Mouse (Mus musculus): ENCODE measurements around the gene Dek. TPM values are rescaled to one million over a fixed set of nuclear protein-coding genes. Genes with fewer than 3 reads are reported as not detected.

The Dek gene
- polyA plus RNA-seq, 1 experiment from 2014 or later = 100.0 TPM

DNA sequence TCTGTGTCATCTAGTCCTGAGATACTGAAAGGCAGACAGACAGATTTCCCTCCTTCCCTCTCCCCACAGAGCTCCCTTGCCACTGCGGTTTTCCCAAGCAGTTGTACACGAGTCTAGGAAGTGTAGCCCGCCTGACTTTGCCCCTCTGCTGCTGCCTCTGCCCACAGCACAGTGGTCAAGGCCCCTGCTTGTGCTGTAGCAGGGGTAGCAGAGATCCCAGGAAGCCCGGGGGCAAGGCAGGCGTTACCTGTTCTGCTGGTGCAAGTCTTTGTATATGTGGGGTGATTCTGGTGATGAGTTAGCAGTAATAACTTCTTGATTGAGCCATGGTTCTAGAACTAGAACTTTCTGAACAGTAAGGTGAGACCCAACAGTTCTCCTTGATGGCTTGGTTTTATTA is 29.8 kb downstream of the Dek start:
- Histone ChIP-seq H3K4me3 (ENCODE audit: low read depth, low read length) (no peak overlapping the region), H3K36me3 (ENCODE audit: control insufficient read depth, insufficient read depth, low read length) (peaks cover 41% of the 10 kb centered on the region), H3K9me3 (ENCODE audit: control insufficient read depth, low read length) (no peaks in the 10 kb centered on the region), H3K27ac (ENCODE audit: low read depth, low read length) (no peak overlapping the region), H3K9ac (replicated peaks; ENCODE audit: low read depth, low read length) (no peak overlapping the region), H3K4me2 (ENCODE audit: low read depth, low read length) (no peak overlapping the region), H3K4me1 (ENCODE audit: control insufficient read depth, insufficient read depth, low read length) (no peaks in the 10 kb centered on the region), H3K27me3 (ENCODE audit: control insufficient read depth, insufficient read depth, low read length) (no peaks in the 10 kb centered on the region)
- 88% methylated on average over 5 of the region's 5 CpGs for WGBS
- ATAC-seq (ENCODE audit: low read depth) = no peak

DNA sequence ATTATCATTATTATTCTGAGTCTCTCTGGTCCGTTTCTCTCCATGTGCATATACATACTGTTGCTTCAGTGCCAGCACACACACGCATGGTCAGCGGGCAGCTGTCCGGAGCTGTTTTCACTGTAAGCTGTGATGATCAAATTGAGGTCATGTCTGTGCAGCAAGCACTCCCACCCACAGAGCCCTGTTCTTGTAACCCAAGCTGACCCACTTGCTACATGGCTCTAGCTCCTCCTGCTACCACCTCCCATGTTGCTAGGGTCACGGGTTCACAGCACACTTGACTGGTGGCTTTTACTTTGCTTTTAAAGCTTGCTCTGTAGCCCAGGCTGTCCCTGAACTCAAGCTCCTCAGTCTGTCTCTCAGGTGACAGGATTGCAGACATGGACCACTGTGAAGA is 33.5 kb downstream of the Dek start:
- Histone ChIP-seq H3K36me3 (ENCODE audit: control insufficient read depth, insufficient read depth, low read length) (peaks cover 29% of the 10 kb centered on the region), H3K4me1 (ENCODE audit: control insufficient read depth, insufficient read depth, low read length) (no peaks in the 10 kb centered on the region), H3K27me3 (ENCODE audit: control insufficient read depth, insufficient read depth, low read length) (no peaks in the 10 kb centered on the region), H3K27ac (ENCODE audit: low read depth, low read length) (no peak overlapping the region), H3K9me3 (ENCODE audit: control insufficient read depth, low read length) (no peaks in the 10 kb centered on the region), H3K4me2 (ENCODE audit: low read depth, low read length) (no peak overlapping the region), H3K9ac (replicated peaks; ENCODE audit: low read depth, low read length) (no peak overlapping the region), H3K4me3 (ENCODE audit: low read depth, low read length) (no peak overlapping the region)
- WGBS = 94% methylated on average over 5 of the region's 5 CpGs
- ATAC-seq (ENCODE audit: low read depth) = no peak

DNA sequence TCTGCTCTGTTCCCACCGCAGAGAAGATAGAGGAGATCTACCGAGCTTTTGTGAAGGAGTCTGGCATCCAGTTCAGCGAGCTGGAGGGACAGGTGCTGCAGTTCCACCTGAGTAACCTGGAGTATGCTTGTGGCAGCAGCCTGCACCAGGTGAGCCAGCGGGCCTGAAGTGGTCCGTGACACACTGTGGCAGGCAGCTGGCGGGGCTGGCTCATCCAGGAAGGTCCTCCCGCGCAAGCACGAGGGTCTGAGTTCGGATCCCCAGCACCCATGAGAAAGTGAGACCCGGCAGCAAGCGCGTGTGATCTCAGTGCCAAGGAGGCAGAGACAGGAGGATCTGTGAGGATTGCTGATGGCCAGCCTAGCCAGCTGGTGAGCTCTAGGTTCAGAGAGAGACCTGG is 34.1 kb downstream of the Dek start:
- no peaks in the 10 kb centered on the region for H3K4me1 ChIP-seq (ENCODE audit: control insufficient read depth, insufficient read depth, low read length)
- H3K9ac ChIP-seq (replicated peaks; ENCODE audit: low read depth, low read length) = no peak overlapping the region
- H3K27ac ChIP-seq (ENCODE audit: low read depth, low read length) = no peak overlapping the region
- H3K4me3 ChIP-seq (ENCODE audit: low read depth, low read length) = no peak overlapping the region
- ATAC-seq (ENCODE audit: low read depth) = no peak
- H3K9me3 ChIP-seq (ENCODE audit: control insufficient read depth, low read length) = no peaks in the 10 kb centered on the region
- WGBS = 98% methylated on average over 13 of the region's 13 CpGs
- peaks cover 30% of the 10 kb centered on the region for H3K36me3 ChIP-seq (ENCODE audit: control insufficient read depth, insufficient read depth, low read length)
- no peaks in the 10 kb centered on the region for H3K27me3 ChIP-seq (ENCODE audit: control insufficient read depth, insufficient read depth, low read length)
- H3K4me2 ChIP-seq (ENCODE audit: low read depth, low read length) = no peak overlapping the region

DNA sequence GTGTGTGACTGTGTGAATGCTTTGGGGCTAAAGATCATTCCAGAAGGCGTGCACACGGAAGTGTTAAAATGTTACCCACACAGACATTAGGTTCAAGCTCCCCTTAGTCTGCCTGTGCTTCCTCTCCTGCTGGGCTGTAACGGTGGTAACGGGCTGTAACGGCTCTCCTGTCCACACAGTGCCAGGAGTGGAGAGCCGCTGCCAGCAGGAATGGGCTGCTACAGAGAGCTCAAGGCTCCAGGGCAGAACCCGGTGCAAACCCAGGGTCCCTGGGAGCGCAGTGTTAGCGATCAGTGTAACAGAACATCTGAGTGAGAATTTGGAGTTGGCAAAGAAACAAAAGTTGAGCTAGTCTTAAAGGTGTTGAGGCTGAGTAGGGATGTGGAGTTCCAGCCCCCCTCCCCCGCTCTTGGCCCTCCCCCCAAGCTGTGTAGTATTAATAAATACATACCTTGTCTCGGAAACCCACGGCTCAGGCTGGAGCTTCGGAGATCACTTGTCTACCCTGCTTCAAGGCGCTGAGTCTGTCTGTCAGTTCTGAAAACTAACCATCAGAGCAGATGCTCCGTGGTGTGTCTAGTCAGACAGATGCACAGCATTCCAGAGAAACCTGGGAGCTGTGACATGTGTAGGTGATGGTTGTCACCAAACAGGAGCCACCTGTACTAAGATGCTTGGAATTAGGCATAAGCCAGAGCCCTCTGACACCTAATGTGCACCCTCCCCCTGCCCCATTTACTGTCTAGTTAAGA is 35.5 kb downstream of the Dek start:
- no peak overlapping the region for H3K27ac ChIP-seq (ENCODE audit: low read depth, low read length)
- H3K36me3 ChIP-seq (ENCODE audit: control insufficient read depth, insufficient read depth, low read length) = peaks cover 33% of the 10 kb centered on the region
- WGBS = 74% methylated on average over 15 of the region's 15 CpGs
- no peaks in the 10 kb centered on the region for H3K27me3 ChIP-seq (ENCODE audit: control insufficient read depth, insufficient read depth, low read length)
- H3K9me3 ChIP-seq (ENCODE audit: control insufficient read depth, low read length) = no peaks in the 10 kb centered on the region
- no peak overlapping the region for H3K9ac ChIP-seq (replicated peaks; ENCODE audit: low read depth, low read length)
- H3K4me3 ChIP-seq (ENCODE audit: low read depth, low read length) = no peak overlapping the region
- no peaks in the 10 kb centered on the region for H3K4me1 ChIP-seq (ENCODE audit: control insufficient read depth, insufficient read depth, low read length)
- no peak overlapping the region for H3K4me2 ChIP-seq (ENCODE audit: low read depth, low read length)
- ATAC-seq (ENCODE audit: low read depth) = no peak

- Histone ChIP-seq H3K27me3 (ENCODE audit: control insufficient read depth, insufficient read depth, low read length) (no peaks in the 10 kb centered on the region), H3K4me3 (ENCODE audit: low read depth, low read length) (no peak overlapping the region), H3K27ac (ENCODE audit: low read depth, low read length) (no peak overlapping the region), H3K4me2 (ENCODE audit: low read depth, low read length) (no peak overlapping the region), H3K4me1 (ENCODE audit: control insufficient read depth, insufficient read depth, low read length) (no peaks in the 10 kb centered on the region), H3K9ac (replicated peaks; ENCODE audit: low read depth, low read length) (no peak overlapping the region), H3K9me3 (ENCODE audit: control insufficient read depth, low read length) (no peaks in the 10 kb centered on the region), H3K36me3 (ENCODE audit: control insufficient read depth, insufficient read depth, low read length) (peaks cover 27% of the 10 kb centered on the region)
- 97% methylated on average over 6 of the region's 6 CpGs for WGBS
- ATAC-seq (ENCODE audit: low read depth) = no peak
These were observed 39.0 kb downstream of the Dek start for GRCm38 (mm10) chr13:47067001-47067400.

DNA sequence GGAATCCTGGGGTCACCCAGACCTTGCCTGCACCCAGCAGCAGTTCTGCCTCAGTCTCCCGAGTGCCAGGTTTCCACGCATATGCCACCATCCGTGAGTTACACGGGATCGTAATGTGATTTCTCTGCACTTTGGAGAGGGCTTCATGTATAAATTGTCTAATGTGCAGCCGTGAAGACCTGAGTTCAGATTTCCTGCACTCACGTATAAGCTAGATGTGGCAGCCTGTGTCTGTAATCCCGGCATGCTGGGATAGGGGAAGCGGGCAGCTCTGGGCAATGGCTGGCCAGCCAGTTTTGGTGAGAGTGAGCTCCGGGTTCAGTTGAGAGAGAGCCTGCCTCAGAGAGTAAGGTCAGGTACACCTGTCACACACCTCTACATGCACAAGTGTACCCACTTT is 39.5 kb downstream of the Dek start:
- 95% methylated on average over 10 of the region's 10 CpGs for WGBS
- Histone ChIP-seq H3K4me3 (ENCODE audit: low read depth, low read length) (no peak overlapping the region), H3K27me3 (ENCODE audit: control insufficient read depth, insufficient read depth, low read length) (no peaks in the 10 kb centered on the region), H3K4me2 (ENCODE audit: low read depth, low read length) (no peak overlapping the region), H3K36me3 (ENCODE audit: control insufficient read depth, insufficient read depth, low read length) (peaks cover 23% of the 10 kb centered on the region), H3K27ac (ENCODE audit: low read depth, low read length) (no peak overlapping the region), H3K9me3 (ENCODE audit: control insufficient read depth, low read length) (no peaks in the 10 kb centered on the region), H3K4me1 (ENCODE audit: control insufficient read depth, insufficient read depth, low read length) (no peaks in the 10 kb centered on the region), H3K9ac (replicated peaks; ENCODE audit: low read depth, low read length) (no peak overlapping the region)
- no peak for ATAC-seq (ENCODE audit: low read depth)

DNA sequence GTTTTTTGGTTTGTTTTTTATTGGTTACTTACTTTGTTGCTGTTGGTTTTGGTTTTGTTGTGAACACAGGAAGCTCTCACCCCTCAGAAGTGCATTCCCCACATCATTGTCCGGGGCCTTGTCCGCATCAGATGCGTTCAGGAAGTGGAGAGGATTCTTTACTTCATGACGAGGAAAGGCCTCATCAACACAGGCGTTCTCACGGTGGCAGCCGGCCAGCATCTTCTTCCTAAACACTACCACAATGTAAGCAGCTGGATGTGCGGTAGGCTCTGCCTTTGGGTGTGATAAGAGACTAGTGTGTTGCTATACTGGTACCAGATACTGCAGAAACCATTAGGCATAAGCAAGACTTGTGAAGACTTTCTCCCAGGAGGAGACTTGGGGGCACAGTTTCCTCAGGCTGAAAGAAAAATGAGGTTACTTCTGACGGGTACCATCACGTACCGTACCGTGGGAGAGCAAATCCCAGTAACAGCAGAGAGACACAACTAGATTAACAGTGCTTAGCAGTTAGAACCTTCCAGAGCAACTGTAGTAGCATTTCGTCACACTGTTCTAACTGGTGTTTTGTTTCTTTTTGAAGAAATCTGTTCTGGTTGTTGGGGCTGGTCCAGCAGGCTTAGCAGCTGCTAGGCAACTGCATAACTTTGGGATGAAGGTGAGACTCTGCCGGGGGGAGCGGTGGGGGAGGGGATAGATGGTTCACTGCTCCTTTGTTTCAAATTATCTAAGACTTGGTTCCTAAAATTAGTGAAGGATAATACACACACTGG is 41.8 kb downstream of the Dek start:
- peaks cover 35% of the 10 kb centered on the region for H3K36me3 ChIP-seq (ENCODE audit: control insufficient read depth, insufficient read depth, low read length)
- H3K27ac ChIP-seq (ENCODE audit: low read depth, low read length) = no peak overlapping the region
- H3K4me3 ChIP-seq (ENCODE audit: low read depth, low read length) = no peak overlapping the region
- whole genome bisulfite sequencing = 81% methylated on average over 15 of the region's 15 CpGs
- no peak overlapping the region for H3K9ac ChIP-seq (replicated peaks; ENCODE audit: low read depth, low read length)
- H3K9me3 ChIP-seq (ENCODE audit: control insufficient read depth, low read length) = no peaks in the 10 kb centered on the region
- no peak overlapping the region for H3K4me2 ChIP-seq (ENCODE audit: low read depth, low read length)
- H3K27me3 ChIP-seq (ENCODE audit: control insufficient read depth, insufficient read depth, low read length) = no peaks in the 10 kb centered on the region
- no peak for ATAC-seq (ENCODE audit: low read depth)
- H3K4me1 ChIP-seq (ENCODE audit: control insufficient read depth, insufficient read depth, low read length) = no peaks in the 10 kb centered on the region

DNA sequence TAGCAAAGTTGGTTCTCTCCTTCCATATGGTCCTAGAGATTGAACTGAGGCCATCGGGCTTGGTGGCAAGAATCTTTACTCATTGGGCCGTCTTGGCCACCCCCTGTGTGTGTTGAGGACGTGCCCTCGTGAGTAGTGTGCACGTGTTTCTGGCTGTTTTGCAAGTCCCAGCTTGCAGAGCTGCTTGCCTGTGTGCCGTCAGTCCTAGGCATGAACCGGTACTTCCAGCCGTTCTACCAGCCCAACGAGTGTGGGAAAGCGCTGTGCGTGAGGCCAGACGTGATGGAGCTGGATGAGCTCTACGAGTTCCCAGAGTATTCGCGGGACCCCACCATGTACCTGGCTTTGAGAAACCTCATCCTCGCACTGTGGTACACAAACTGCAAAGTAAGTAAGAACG is 43.2 kb downstream of the Dek start:
- Histone ChIP-seq H3K4me1 (ENCODE audit: control insufficient read depth, insufficient read depth, low read length) (no peaks in the 10 kb centered on the region), H3K27ac (ENCODE audit: low read depth, low read length) (no peak overlapping the region), H3K9me3 (ENCODE audit: control insufficient read depth, low read length) (no peaks in the 10 kb centered on the region), H3K27me3 (ENCODE audit: control insufficient read depth, insufficient read depth, low read length) (no peaks in the 10 kb centered on the region), H3K4me3 (ENCODE audit: low read depth, low read length) (no peak overlapping the region), H3K36me3 (ENCODE audit: control insufficient read depth, insufficient read depth, low read length) (peaks cover 38% of the 10 kb centered on the region), H3K4me2 (ENCODE audit: low read depth, low read length) (no peak overlapping the region), H3K9ac (replicated peaks; ENCODE audit: low read depth, low read length) (no peak overlapping the region)
- no peak for ATAC-seq (ENCODE audit: low read depth)
- 96% methylated on average over 17 of the region's 17 CpGs for WGBS

- no peak for ATAC-seq (ENCODE audit: low read depth)
- Histone ChIP-seq H3K9me3 (ENCODE audit: control insufficient read depth, low read length) (no peaks in the 10 kb centered on the region), H3K4me3 (ENCODE audit: low read depth, low read length) (no peak overlapping the region), H3K9ac (replicated peaks; ENCODE audit: low read depth, low read length) (no peak overlapping the region), H3K27ac (ENCODE audit: low read depth, low read length) (no peak overlapping the region), H3K4me1 (ENCODE audit: control insufficient read depth, insufficient read depth, low read length) (no peaks in the 10 kb centered on the region), H3K27me3 (ENCODE audit: control insufficient read depth, insufficient read depth, low read length) (no peaks in the 10 kb centered on the region), H3K4me2 (ENCODE audit: low read depth, low read length) (no peak overlapping the region), H3K36me3 (ENCODE audit: control insufficient read depth, insufficient read depth, low read length) (peaks cover 34% of the 10 kb centered on the region)
- 95% methylated on average over 5 of the region's 5 CpGs for WGBS
These were observed 49.2 kb downstream of the Dek start for GRCm38 (mm10) chr13:47056781-47057180.
